Mouse (Mus musculus): ENCODE results near the gene Dgat2.

Dgat2 gene

GRCm38 (mm10) chr7:99139841-99140491 is 42.6 kb downstream of the Dgat2 start:
- DNase-seq (ENCODE audit: low read depth, low spot score) = peak; percentile 58

DNA sequence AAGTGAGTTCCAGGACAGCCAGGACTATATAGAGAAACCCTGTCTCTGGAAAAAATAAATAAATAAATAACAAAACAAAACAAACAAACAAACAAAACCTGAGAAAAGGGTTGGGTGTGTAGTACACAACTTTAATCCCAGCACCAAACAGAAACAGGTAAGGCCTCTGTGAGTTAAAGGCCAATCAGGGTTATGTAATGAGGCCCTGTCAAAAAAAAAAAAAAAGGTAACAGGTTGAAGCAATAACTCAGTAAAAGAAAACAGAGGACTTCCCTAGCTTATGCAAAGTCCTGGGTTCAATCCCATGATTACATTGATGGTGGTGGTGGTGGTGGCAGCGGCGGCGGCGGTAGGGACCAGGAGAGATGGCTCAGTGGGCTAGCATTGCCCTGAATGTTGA is 45.0 kb downstream of the Dgat2 start:
- no peak for DNase-seq (ENCODE audit: low read depth, low spot score)

DNA sequence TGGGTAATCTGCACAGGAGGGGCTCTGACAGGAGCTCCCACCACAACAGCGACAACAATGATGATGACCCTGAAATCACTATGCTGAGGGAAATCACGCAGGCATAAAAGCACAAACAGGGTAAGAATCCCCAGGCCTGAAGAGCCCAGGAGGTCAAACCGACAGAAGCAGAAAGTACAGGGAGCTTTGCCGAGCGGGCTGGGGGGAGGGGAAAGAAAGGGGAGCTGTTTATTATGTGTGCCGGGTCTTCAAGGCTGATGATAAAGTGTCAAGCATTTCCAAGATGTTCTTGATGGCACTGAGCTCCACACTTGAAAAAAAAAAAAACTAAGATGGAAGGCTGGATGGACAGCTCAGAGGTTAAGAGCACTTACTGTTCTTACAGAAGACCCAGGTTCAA is 45.7 kb downstream of the Dgat2 start:
- DNase-seq (ENCODE audit: low read depth, low spot score) = no peak

DNA sequence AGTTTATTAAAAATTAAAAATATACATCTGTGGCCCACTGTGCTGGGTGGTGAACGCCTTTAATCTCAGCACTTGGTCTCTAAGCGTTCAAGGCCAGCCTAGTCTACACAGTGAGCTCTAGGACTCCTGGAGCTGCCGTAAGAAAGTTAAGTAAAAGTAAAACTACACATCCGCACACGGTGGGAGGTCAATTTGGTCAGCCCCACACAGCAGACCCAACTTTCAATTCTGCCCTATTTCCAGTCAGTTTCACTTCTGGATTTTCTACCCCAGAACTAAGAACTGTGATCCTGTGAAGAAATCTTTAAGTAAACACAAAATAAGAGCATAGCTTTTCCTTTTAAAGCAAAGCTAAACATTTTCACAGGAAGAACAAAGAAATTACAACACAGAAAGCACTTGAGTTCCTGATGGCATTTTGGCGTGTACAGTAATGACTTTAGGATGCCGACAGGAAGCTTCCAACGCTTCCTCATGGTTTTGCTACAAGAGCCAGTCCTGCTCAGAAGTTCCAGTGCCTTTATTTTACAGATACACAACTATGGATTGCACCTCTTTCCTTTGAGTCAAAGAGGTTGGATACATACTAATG is 48.6 kb downstream of the Dgat2 start:
- DNase-seq (ENCODE audit: low read depth, low spot score) = no peak

DNA sequence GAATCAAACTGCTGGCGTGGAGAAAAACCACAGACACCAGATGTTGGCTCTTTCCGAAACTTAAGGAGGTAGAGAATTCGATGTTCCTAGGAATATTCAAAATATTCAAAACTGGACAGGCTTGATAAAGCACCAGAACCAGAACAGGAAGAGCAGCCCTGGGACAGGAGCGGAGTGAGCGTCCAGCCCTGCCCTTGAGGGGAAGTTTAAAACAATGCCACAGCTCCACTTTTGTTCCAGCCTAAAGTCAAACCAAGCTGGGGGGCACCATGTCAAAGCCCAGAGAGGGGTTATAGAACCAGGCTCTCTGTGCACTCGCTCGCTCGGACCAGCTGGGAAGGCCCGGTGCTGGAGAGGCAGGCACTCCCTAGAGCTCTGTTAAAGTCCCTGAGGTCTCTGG is 49.9 kb downstream of the Dgat2 start:
- no peak for DNase-seq (ENCODE audit: low read depth, low spot score)

- no peak for DNase-seq (ENCODE audit: low read depth, low spot score)
These were observed 50.6 kb downstream of the Dgat2 start for GRCm38 (mm10) chr7:99131819-99132353.

DNA sequence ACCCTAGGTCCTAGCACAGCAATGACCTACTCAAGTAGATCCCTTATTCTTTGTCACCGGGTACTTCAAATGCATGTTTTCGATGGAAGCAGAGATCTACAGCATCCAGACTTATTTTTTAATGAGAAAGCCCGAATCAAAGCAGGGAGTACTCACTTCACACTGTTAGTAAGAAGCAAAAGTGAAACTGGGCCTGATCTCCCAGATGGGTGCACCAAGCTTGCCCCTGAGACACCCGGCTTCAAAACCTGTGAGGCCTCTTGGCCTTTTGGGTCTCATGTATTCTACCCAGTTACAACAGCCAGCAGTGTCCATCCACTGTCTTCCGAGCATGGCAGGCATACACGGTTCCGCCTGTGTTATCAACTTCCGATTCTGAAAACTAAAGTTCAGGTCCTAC is 53.6 kb downstream of the Dgat2 start:
- DNase-seq (ENCODE audit: low read depth, low spot score) = no peak

DNA sequence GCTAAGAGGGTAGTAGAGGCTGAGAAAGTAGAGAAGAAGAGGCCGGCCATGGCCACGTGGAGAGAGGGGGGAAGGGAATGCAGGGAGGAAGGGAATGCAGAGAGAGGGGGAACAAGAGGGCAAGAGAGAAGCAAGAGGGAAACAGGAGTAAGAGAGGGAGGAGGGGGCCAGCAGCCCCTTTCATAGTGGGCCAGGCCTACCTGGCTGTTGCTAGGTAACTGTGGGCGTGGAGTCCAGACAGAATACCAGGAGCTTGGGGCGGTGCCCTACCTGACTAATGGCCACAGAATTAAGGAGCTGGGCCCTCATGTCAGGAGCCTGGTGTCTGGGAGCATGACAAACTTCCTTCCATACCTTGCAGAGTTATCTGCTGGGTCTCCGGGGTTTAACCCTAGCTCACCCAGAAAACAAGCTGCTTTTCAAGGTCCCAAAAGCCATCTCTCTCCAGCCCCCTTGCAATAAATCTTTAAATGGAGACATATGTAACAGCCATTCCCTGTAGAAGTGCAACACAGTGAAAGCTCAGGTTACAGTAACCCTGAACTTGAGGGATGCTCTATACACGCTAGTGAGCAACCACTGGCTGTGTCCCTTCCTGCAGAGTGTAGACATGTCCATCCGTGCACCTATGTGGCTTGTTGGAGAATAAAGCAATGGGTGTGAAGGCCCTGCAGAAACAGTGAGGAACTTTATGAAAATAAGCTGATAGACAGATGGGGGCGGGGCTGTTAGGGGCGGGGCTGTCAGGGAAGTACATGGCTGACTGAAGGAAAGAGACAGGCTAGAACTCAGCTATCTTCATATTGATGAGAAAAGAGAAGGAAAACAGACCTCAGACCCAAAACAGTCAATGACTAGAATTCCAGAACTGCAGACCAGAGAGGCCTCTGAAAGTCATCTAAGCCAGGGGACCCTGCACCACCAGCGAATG is 54.2 kb downstream of the Dgat2 start:
- DNase-seq (ENCODE audit: low read depth, low spot score) = no peak

GRCm38 (mm10) chr7:99126057-99126456 is 56.5 kb downstream of the Dgat2 start:
- DNase-seq (ENCODE audit: low read depth, low spot score) = peak; percentile 31

DNA sequence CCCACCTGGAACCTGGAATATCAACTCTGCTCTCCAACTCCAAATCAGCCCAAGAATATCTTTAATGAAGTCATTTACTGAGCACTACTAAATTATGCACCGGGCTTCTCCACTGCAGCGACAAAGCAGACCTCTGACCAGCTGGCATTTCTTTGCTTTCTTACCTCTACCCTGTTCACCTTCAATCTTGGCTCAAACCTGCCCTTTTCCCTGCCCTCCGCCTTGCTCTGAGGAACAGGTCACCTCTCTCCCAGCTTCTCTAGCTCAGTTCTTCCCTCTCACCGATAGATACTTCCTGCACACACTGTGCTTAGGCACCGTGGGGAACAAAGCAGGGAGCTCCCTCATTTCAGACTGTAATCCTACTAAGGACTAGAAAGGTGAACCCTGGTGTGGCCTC is 59.9 kb downstream of the Dgat2 start:
- DNase-seq (ENCODE audit: low read depth, low spot score) = no peak

DNA sequence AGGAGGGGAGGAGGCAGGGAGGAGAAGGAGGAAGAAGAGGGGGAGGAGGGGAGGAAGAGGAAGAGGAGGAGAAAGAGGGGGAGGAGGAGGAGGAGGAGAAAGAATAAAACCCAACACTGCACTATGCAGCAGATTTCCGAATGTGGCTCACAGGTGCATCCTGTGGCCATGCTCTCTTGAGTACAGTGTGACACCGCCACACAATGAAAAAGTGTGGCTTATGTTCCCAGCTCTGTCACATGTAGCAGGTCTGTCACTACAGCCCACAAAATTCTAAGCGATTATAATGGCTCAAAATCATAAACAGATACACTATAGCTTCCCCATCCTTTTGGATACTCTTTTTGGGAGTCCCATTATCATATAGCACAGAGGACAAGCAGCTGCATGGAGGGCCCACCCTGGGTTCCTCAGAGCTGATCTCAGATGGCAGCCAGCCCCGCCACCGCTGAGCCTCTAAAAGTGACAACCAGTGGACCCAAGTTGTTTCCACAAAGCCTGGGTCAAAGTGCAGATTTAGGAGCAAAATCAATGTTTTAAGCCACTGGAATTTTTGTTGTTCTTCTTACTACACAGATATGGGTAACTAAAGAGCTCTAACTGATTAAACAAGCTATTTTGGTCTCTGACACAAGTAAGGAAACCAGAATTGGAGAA is 61.5 kb downstream of the Dgat2 start:
- no peak for DNase-seq (ENCODE audit: low read depth, low spot score)

- no peak for DNase-seq (ENCODE audit: low read depth, low spot score)
These were observed 62.4 kb downstream of the Dgat2 start for GRCm38 (mm10) chr7:99120082-99120481.

GRCm38 (mm10) chr7:99116781-99117180 is 65.7 kb downstream of the Dgat2 start:
- no peak for DNase-seq (ENCODE audit: low read depth, low spot score)

DNA sequence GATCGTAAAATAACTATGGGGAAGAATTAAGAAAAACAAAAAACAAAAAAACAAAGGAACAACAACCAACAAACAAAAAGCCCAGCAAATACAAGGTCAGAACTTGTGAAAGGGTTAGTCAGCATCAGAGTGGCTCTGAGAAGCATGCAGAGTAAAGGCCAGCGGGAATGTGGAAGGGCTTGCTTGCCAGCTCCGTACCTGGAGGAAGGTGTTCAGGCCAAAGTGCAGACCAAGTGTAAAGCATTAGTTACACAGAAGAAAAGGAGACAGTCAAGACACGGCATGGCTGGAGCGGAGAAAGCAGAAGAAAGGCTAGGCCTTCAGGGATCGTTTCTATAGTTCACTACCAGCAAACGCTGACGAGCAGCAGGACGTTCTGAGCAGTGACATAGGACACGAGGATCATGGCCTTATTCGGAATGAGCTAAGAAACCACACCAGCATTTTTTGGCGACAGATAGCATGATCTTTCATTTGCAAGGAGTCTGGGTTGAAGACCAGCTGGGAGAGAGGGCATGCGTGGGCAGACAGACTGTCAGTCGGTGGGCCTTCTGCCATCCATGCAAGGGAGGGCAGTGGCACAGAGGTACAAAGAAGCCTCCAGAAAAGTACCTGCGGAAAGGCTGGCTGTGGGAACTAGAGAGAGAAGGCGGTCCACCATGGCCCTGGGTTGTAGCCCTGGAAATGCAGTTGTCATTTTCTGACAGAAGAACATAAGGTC is 68.4 kb downstream of the Dgat2 start:
- DNase-seq (ENCODE audit: low read depth, low spot score) = peak; percentile 87

DNA sequence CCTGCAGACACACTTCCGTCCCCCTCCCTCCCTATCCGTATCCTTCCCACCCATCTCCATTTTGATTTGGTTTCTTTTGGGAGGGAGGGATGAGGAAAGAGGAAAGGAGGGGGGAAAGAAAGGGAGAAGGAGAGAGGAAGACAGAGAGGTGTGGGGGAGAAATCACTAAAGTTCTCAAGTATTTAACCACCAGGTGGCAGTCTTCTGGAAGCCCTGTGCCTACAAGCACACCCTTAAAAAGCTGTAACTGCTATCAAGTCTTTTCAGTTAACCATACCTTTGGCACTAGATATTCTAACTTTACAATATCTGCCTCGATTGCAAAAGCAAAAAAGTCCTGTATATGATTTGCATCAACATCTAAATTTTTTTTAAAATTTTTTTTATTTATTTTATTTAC is 75.0 kb downstream of the Dgat2 start:
- peak; percentile 66 for DNase-seq (ENCODE audit: low read depth, low spot score)

GRCm38 (mm10) chr7:99106714-99107270 is 75.7 kb downstream of the Dgat2 start:
- DNase-seq (ENCODE audit: low read depth, low spot score) = peak; percentile 33
